Comparison of ENCODE assay signal across 8 mouse cellular contexts in genomic region chr16:28928815-28929685, GRCm38 (mm10). TPM values are rescaled to one million over a fixed set of nuclear protein-coding genes. Genes with fewer than 3 reads are reported as not detected.
A peak's percentile ranks its signal among the peaks of the same experiment; 100 is the strongest.
DNase-seq lines count a peak whose midpoint lies in the region; ATAC-seq lines count a peak whose summit lies in the region.

Mb21d2 (minus strand) TSS chr16:28929673.

- peak within 1 kb of the TSS; percentile 96 for H3K27ac ChIP-seq in hindbrain, embryonic 10.5 days

- H3K4me1 ChIP-seq in hindbrain, embryonic 10.5 days (replicated peaks): peaks cover 45% of the 10 kb centered on the region

- ATAC-seq in monocyte, adult 5-6 weeks (replicated peaks; ENCODE audit: insufficient number of reproducible peaks, low FRiP score, low TSS enrichment, poor library complexity, severe bottlenecking): no peak

- WGBS in hindbrain, embryonic 10.5 days: under 1% methylated on average over 73 of the region's 73 CpGs

- H3K4me3 ChIP-seq in hindbrain, embryonic 10.5 days: peak within 1 kb of the TSS; percentile 90

- no peaks in the 10 kb centered on the region for H3K9me3 ChIP-seq in hindbrain, embryonic 10.5 days

- no peaks in the 10 kb centered on the region; the same call in 1 of the 2 replicates for H3K36me3 ChIP-seq in hindbrain, embryonic 10.5 days

- H3K27me3 ChIP-seq in hindbrain, embryonic 10.5 days (ENCODE audit: insufficient read depth, poor library complexity, severe bottlenecking): peaks cover 15% of the 10 kb centered on the region

- peak; percentile 89 for DNase-seq in R1 (ENCODE audit: low read depth, low spot score)
- DNase-seq in cerebellum, postnatal 10 days: peak; percentile 62 to 72
- DNase-seq in frontal cortex, postnatal 14 days (ENCODE audit: low spot score in 2 of 2): peak; percentile 28 to 49
- DNase-seq in hindbrain, embryonic 10.5 days (ENCODE audit: low spot score): peak; percentile 74
- peak; percentile 35 for DNase-seq in layer of hippocampus, adult 9-10 months (ENCODE audit: low spot score)
- peak; percentile 34 to 51 for DNase-seq in lung, adult 18-20 months
- peak; percentile 45 for DNase-seq in ovary, postnatal 10 days (ENCODE audit: low spot score)

RNA-seq across cellular contexts. Expression of gene Mb21d2, which starts in this region (rescaled TPM):
- 5.8 and 6.3 TPM in 2 replicates for polyA plus RNA-seq in hindbrain, embryonic 10.5 days (2016; fragmentation: Nextera tagmentation; extraction: Ambion mirVana)
- not detected in 3 replicates for total RNA-seq in monocyte, adult 5-6 weeks (2017)

Comparison
In these comparisons a context has a peak if more than half of its experiments do, and no peak if none do; other contexts are left out.
1. DNase-seq: peak in every context shown above with its lines; median percentile 89 in R1; 74 in hindbrain, embryonic 10.5 days; 67 in cerebellum, postnatal 10 days; 45 in ovary, postnatal 10 days; 42 in lung, adult 18-20 months; 38 in frontal cortex, postnatal 14 days; 35 in layer of hippocampus, adult 9-10 months.